Mouse (Mus musculus): Measurements from ENCODE around the gene Mllt10. TPM values are rescaled to one million over a fixed set of nuclear protein-coding genes. Genes with fewer than 3 reads are reported as not detected.
"Not testable (repeated sequence)": the region's sequence is repeated elsewhere in the genome, so short reads cannot be mapped to it uniquely, and the experiment has no call there.

Gene Mllt10
- total RNA-seq, 2 experiments from 2014 or later, result 41.4 to 44.8 TPM

GRCm38 (mm10) chr2:18068071-18068796, 13.2 kb downstream of the Mllt10 start:
- DNase-seq (ENCODE audit: low spot score in 2 of 2), result no peak

GRCm38 (mm10) chr2:18071947-18072346, 16.9 kb downstream of the Mllt10 start:
- no peak for DNase-seq (ENCODE audit: low spot score in 2 of 2)

- DNase-seq (ENCODE audit: low spot score in 2 of 2), result no peak
Measured at GRCm38 (mm10) chr2:18080182-18080860, 25.3 kb downstream of the Mllt10 start.

GRCm38 (mm10) chr2:18087695-18088094, 32.7 kb downstream of the Mllt10 start:
- DNase-seq (ENCODE audit: low spot score in 2 of 2), result not testable (repeated sequence)

- DNase-seq (ENCODE audit: low spot score in 2 of 2), result no peak
Measured at GRCm38 (mm10) chr2:18093858-18094257, 38.8 kb downstream of the Mllt10 start.

GRCm38 (mm10) chr2:18094319-18094718, 39.3 kb downstream of the Mllt10 start:
- no peak for DNase-seq (ENCODE audit: low spot score in 2 of 2)

GRCm38 (mm10) chr2:18095804-18096203, 40.8 kb downstream of the Mllt10 start:
- no peak for DNase-seq (ENCODE audit: low spot score in 2 of 2)

GRCm38 (mm10) chr2:18100914-18101313, 45.9 kb downstream of the Mllt10 start:
- DNase-seq (ENCODE audit: low spot score in 2 of 2), result no peak

GRCm38 (mm10) chr2:18107561-18107960, 52.5 kb downstream of the Mllt10 start:
- no peak for DNase-seq (ENCODE audit: low spot score in 2 of 2)

GRCm38 (mm10) chr2:18108214-18108613, 53.2 kb downstream of the Mllt10 start:
- no peak for DNase-seq (ENCODE audit: low spot score in 2 of 2)

GRCm38 (mm10) chr2:18111411-18111810, 56.4 kb downstream of the Mllt10 start:
- no peak for DNase-seq (ENCODE audit: low spot score in 2 of 2)

GRCm38 (mm10) chr2:18116432-18116831, 61.4 kb downstream of the Mllt10 start:
- no peak for DNase-seq (ENCODE audit: low spot score in 2 of 2)

- no peak for DNase-seq (ENCODE audit: low spot score in 2 of 2)
Measured at GRCm38 (mm10) chr2:18138131-18138530, 83.1 kb downstream of the Mllt10 start.

GRCm38 (mm10) chr2:18139646-18140045, 84.6 kb downstream of the Mllt10 start:
- DNase-seq (ENCODE audit: low spot score in 2 of 2), result no peak

- DNase-seq (ENCODE audit: low spot score in 2 of 2), result no peak
Measured at GRCm38 (mm10) chr2:18156131-18156530, 101.1 kb downstream of the Mllt10 start.

- no peak for DNase-seq (ENCODE audit: low spot score in 2 of 2)
Measured at GRCm38 (mm10) chr2:18159426-18159825, 104.4 kb downstream of the Mllt10 start.

- no peak for DNase-seq (ENCODE audit: low spot score in 2 of 2)
Measured at GRCm38 (mm10) chr2:18160992-18161391, 106.0 kb downstream of the Mllt10 start.

- DNase-seq (ENCODE audit: low spot score in 2 of 2), result no peak
Measured at GRCm38 (mm10) chr2:18165511-18165910, 110.5 kb downstream of the Mllt10 start.

- no peak for DNase-seq (ENCODE audit: low spot score in 2 of 2)
Measured at GRCm38 (mm10) chr2:18169174-18169948, 114.3 kb downstream of the Mllt10 start.

- no peak for DNase-seq (ENCODE audit: low spot score in 2 of 2)
Measured at GRCm38 (mm10) chr2:18175234-18175633, 120.2 kb downstream of the Mllt10 start.

- DNase-seq (ENCODE audit: low spot score in 2 of 2), result no peak
Measured at GRCm38 (mm10) chr2:18176235-18176634, 121.2 kb downstream of the Mllt10 start.

- no peak for DNase-seq (ENCODE audit: low spot score in 2 of 2)
Measured at GRCm38 (mm10) chr2:18180323-18180722, 125.3 kb downstream of the Mllt10 start.

Measured in adrenal gland, adult 18-20 months (tissue).